Comparison of ENCODE assay signal across 8 mouse cellular contexts in genomic region chr10:84576395-84577070, GRCm38 (mm10). TPM values are rescaled to one million over a fixed set of nuclear protein-coding genes. Genes with fewer than 3 reads are reported as not detected.
DNase-seq lines count a peak whose midpoint lies in the region; ATAC-seq lines count a peak whose summit lies in the region.

Gene Tcp11l2 (plus strand): TSS chr10:84576626.

- DNase-seq in adipocyte (ENCODE audit: low spot score) = peak; percentile 96
- DNase-seq in embryo, embryonic 10 days (ENCODE audit: low spot score) = peak; percentile 97
- DNase-seq in gastrocnemius, postnatal 10 days = peak; percentile 91
- peak; percentile 98 for DNase-seq in induced T-regulatory cell, adult 2 months (ENCODE audit: low read depth)
- peak; percentile 86 to 96 for DNase-seq in left cerebral cortex, adult 9 months (ENCODE audit: low spot score in 2 of 2)
- peak; percentile 90 for DNase-seq in right cerebral cortex, postnatal 14 days
- peak; percentile 95 for DNase-seq in urinary bladder, postnatal 36 days (ENCODE audit: low spot score in 2 of 2)

- ATAC-seq in megakaryocyte progenitor cell, adult 5-6 weeks (replicated peaks; ENCODE audit: poor library complexity) = peak; percentile 81

RNA-seq across cellular contexts. Expression of gene Tcp11l2, which starts in this region (rescaled TPM):
- 10 to 100 TPM; 68.6 to 88.2 TPM for total RNA-seq in gastrocnemius, postnatal 10 days (2021)
- total RNA-seq in megakaryocyte progenitor cell, adult 5-6 weeks (2015) = 12.4 and 14.6 TPM in 2 replicates
- 7.0 and 10.1 TPM in 2 replicates for total RNA-seq in megakaryocyte progenitor cell, adult 5-6 weeks (2017)

Comparison
In these comparisons a context has a peak if more than half of its experiments do, and no peak if none do; other contexts are left out.
1. Peak in every context shown above with its lines: DNase-seq and ATAC-seq.
2. RNA of gene Tcp11l2 (total RNA-seq): 68.6 to 88.2 TPM in gastrocnemius, postnatal 10 days; 7.0 to 14.6 TPM in megakaryocyte progenitor cell, adult 5-6 weeks; every median in the first group is over 4 times any median in the second.